Mouse (Mus musculus) G1E-ER4 (cell line): ENCODE measurements around the gene Adgrg7. TPM values are rescaled to one million over a fixed set of nuclear protein-coding genes. Genes with fewer than 3 reads are reported as not detected.

Source experiments
- GATA1 ChIP-seq: IDR thresholded peaks from one replicate; pipeline ENCODE4 v1.8.0; 2012; ENCODE audit warnings: low read length, inconsistent platforms
- polyA plus RNA-seq: library from polyadenylated mRNA; stranded (reverse); fragments of >175 nt; gene quantifications from 2 replicates; pipeline ENCODE4 v1.2.3, GENCODE M21; 2012

The Adgrg7 gene
- polyA plus RNA-seq, 1 experiment, result not detected

- no peak for TF ChIP-seq GATA1
These were observed 73.3 kb downstream of the Adgrg7 start for GRCm38 (mm10) chr16:56722357-56722756.

- TF ChIP-seq GATA1, result no peak
These were observed 76.6 kb downstream of the Adgrg7 start for GRCm38 (mm10) chr16:56719031-56719430.

DNA sequence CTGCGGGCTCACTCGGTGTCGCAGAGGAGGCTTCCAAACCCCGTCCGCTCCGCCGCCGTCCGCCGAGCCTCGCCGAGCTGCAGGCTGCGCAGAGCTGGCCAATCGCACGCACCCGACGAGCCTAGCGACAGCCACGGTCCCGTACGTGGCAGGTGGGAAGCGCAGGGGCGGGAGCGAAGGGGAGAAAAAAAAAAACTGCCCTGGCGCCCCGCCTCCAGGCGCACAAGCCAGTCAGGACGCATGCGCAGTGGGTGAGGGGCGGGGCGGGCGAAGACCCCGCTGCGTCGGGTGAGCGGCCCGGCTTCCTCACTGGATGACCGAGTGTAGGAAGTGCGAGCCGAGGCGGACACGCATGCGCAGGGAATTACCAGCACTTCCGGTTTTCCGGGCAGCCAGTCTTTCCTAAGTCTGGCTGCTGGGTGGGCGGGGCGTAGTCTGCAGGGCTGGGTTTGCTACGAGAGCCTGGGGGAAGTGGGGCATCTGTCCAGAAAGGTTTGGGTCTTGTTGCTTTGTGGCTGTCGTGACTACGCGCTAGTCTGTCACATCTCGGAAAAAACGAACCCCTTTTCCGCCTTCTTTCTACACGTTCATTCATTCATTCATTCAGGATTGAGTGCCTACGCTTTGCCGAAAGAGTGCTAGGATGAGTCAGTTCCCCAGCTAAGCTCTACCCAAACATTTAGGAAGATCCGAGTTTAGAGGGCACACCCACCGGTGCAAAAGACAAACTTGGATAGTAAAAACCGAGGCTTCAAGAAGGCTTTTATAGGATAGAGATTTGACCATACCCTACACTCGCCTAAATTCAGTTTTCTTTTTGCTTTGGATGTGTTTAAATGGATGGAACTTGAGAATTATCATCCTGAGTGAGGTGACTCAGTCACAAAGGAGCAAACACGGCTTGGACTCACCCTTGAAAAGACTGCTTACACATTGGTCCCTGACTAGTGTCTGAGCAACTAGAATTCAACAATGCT is 78.1 kb downstream of the Adgrg7 start, which contains the start of gene Tfg:
Gene Tfg (minus strand): TSS at position 227 of the 977 bp plus-strand sequence.
- TF ChIP-seq GATA1, result no peak

- TF ChIP-seq GATA1, result no peak
These were observed 79.0 kb downstream of the Adgrg7 start for GRCm38 (mm10) chr16:56716557-56717179.

DNA sequence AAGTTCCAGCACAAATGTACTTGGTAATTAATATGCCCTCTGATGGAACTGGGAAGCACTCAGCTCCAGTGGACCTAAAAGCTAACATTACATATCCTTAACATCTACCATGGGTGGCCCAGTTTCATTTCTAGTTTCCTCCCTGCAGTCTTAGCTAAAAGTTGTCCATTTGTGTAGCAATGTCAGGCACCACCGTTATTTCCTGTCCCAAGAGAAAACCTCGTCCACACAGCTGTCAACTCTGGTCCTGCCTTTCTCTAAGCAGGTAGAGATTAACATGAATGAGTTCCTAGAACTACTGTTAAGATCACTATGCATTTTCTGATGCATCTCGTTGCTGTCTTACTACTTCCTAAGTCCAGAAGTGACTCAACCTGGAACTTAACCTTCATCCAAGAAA is 80.0 kb downstream of the Adgrg7 start:
- TF ChIP-seq GATA1, result no peak

DNA sequence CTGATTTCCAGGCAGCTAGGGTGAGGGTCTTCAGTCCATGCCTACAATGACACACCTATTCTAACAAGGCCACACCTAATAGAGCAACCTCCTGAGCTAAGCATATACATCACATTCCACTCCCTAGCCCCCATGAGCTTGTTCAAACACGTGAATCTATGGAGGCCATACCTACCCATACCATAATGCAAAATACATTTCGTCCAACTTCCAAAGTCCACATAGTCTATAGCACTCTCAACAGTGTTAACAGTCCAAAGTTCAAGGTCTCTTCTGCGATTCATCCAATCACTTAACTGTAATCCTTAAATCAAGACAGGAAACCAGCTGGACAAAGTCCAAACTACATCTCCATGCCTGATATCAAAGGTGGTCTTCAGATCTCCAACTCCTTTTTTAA is 85.6 kb downstream of the Adgrg7 start:
- TF ChIP-seq GATA1, result no peak

DNA sequence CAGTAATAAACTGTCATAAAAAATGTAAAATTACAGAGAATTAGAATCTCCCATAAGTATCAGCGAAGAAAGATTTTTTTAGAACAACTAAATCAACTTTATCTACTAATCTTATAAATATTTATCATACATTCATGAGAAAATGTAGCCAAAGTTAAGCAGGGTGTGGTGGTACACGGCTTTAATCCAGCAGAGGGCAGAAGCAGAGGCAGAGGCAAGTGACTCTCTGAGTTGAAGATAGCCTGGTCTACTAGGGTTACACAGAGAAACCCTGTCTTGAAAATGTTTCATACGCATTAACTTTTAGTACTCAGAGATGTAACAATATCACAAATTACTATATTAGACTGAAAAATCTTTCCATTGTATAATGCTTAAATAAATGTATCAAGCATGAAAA is 89.9 kb downstream of the Adgrg7 start:
- no peak for TF ChIP-seq GATA1

GRCm38 (mm10) chr16:56700898-56701297 is 94.8 kb downstream of the Adgrg7 start:
- no peak for TF ChIP-seq GATA1

DNA sequence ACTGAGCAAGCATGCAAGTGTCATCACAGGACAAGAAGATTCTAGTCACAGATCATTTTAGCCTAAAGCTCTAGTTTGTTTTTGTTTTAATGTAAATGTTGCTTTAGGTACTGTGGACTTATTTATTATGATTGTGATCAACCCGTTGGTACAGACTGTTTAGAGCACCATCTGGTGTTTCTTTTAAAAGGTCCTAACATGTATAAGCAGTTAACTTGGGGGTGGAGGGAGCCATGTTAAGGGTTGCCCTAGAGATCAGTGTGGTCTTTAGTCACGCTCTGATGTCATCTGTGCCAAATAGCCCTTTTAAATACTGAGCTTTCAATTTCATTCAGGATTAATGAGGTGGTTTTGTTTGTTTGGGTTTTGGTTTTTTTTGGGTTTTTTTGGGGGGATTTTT is 99.2 kb downstream of the Adgrg7 start:
- no peak for TF ChIP-seq GATA1

DNA sequence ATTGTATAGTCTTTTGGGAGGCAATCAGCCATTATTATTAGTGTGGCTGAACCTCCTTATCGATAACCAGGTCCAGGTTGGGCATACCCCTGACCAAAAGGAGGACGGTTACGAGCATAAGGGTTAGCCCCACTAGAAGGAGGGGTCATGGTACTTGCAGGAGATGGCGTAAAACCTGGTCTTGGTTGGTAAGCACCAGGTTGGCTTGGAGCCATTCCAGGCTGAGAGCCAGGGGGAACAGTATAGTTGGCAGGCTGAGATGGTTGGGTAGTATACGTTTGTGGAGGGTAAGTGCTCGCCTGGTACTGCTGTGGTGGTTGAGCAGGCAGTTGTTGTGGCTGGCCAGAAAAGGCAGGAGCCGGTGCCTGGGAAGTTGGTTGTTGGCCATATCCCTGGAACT is 104.9 kb downstream of the Adgrg7 start:
- no peak for TF ChIP-seq GATA1

DNA sequence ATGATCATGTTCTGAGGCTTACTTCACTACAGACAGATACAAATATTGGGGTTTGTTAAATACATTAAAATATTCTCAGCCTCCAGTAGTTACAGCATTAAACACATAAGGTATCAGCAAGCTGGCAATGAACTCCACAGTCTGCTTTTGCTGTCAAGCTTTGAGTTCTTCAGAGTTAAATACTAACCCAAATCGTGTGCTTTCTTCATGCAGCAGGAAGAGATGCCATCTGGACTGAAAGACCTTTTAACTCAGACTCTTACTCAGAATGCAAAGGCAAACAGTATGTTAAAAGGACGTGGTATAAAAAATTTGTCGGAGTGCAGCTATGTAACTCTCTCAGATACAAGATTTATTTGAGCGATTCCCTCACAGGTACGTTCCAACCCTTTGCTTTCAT is 108.9 kb downstream of the Adgrg7 start:
- no peak for TF ChIP-seq GATA1

DNA sequence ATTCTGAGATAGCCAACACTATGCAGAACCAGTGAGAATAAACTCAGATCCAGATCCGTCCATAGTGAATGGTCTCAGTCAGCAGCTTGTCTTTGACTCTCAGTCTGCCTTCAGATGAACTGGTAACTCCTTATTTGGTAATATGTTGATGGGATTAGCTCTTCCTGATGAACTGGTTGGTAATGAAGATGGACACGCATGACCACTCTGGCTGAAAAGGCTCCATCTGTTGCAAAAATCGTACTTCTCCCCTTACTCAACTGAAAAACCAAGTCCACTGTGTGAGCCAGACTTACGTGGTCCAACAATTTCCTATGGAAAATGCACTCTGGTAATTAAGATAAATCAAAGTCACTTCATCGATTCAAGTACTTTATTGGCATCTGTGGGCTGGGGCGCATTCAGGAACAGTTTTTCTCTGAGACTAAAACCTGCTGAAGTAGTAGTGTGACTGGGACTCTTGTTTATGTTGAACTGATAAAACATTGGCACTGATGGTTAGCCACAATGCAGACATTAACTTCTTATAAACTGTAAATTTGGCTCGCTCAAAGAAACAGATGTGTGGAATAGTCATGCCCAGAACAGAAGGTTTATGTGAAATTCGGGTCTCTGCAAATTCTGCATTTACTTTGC is 114.5 kb downstream of the Adgrg7 start:
- TF ChIP-seq GATA1, result no peak

GRCm38 (mm10) chr16:56677146-56677545 is 118.5 kb downstream of the Adgrg7 start:
- no peak for TF ChIP-seq GATA1

Other genes with a start within 250 kb of the Adgrg7 start
- 59.7 and 99.4 TPM in 2 replicates for gene Tfg, start 78.4 kb downstream of the Adgrg7 start, polyA plus RNA-seq
- not detected in 2 replicates for gene Tmem45a, start 90.3 kb upstream of the Adgrg7 start, polyA plus RNA-seq
- gene Lnp1, start 132.2 kb upstream of the Adgrg7 start, polyA plus RNA-seq, result not detected in 2 replicates